Mouse (Mus musculus) neural tube, embryonic 12.5 days (tissue): ENCODE measurements around the gene Setd4. TPM values are rescaled to one million over a fixed set of nuclear protein-coding genes. Genes with fewer than 3 reads are reported as not detected.

ENCODE experiments used
- ATAC-seq: fragments of 200-750 bp; cut with Nextera tagmentation; 2 replicates; pipeline ENCODE4 v1.8.0; 2017; ENCODE audit warnings: low read depth, mild to moderate bottlenecking, moderate TSS enrichment, moderate library complexity; ENCODE audit not compliant: low FRiP score
- H3K27ac ChIP-seq: fragments of 300-500 bp; sonication (generic); 2 replicates; pipeline ENCODE4 v1.5.1; 2016
- H3K27me3 ChIP-seq: fragments of 300-500 bp; sonication (generic); replicated peaks from 2 replicates; pipeline ENCODE4 v1.6.1; 2016; ENCODE audit warnings: mild to moderate bottlenecking
- H3K36me3 ChIP-seq: fragments of 300-500 bp; sonication (generic); 2 replicates; pipeline ENCODE4 v1.6.1; 2016; ENCODE audit warnings: mild to moderate bottlenecking
- H3K4me1 ChIP-seq: fragments of 300-500 bp; sonication (generic); 2 replicates; pipeline ENCODE4 v1.6.1; 2016
- H3K4me2 ChIP-seq: fragments of 300-500 bp; sonication (generic); replicated peaks from 2 replicates; pipeline ENCODE4 v1.6.1; 2016; ENCODE audit warnings: mild to moderate bottlenecking
- H3K4me3 ChIP-seq: fragments of 300-500 bp; sonication (generic); 2 replicates; pipeline ENCODE4 v1.5.1; 2016
- H3K9ac ChIP-seq: fragments of 300-500 bp; sonication (generic); 2 replicates; pipeline ENCODE4 v1.6.1; 2016; ENCODE audit warnings: mild to moderate bottlenecking
- H3K9me3 ChIP-seq: fragments of 300-500 bp; sonication (generic); 2 replicates; pipeline ENCODE4 v1.6.1; 2016; ENCODE audit warnings: mild to moderate bottlenecking
- WGBS: fragments of 180-500 bp; shearing (Covaris S2); methylation state at CpG from one replicate; pipeline ENCODE4 v1.1.7; 2016; 5-methylcytosine and 5-hydroxymethylcytosine counted together
- polyA plus RNA-seq: library from polyadenylated mRNA; unstranded; fragments of >200 nt; fragmentation: Nextera tagmentation; extraction: Ambion mirVana; gene quantifications from 2 replicates; pipeline ENCODE4 v1.2.1, GENCODE M21; 2016

Setd4 gene
- polyA plus RNA-seq, 1 experiment from 2014 or later: 14.4 TPM

DNA sequence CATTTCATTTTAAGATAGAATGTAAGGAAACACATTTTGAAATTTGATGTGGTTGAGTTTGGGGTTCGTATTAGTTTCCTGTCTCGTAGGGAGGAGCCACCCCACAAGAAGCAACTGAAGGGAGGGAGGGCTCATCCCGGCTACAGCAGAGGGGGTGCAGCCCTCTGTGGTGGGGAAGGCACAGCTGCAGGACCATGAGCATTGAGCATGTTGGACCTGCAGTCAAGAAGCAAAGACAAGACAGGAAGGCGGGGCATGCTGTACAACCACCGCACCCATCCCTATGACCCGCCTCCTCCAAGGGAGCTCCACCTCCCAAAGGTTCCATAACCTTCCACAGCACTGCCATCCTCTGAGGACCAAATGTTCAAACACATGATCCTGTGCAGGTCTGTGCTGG, 31.5 kb downstream of the Setd4 start:
- Histone ChIP-seq H3K36me3 (no peaks in the 10 kb centered on the region), H3K4me1 (0 out of 2 replicates have a peak, but pooled peaks cover 3% of the 10 kb centered on the region), H3K27me3 (no peaks in the 10 kb centered on the region), H3K4me3 (no peak overlapping the region), H3K4me2 (no peak overlapping the region), H3K9me3 (no peaks in the 10 kb centered on the region), H3K27ac (no peak overlapping the region), H3K9ac (no peak overlapping the region)
- no peak for ATAC-seq
- 91% methylated on average over 6 of the region's 6 CpGs for WGBS

- WGBS: 10% methylated on average over 12 of the region's 12 CpGs
- Histone ChIP-seq H3K9ac (no peak overlapping the region), H3K4me1 (no peaks in the 10 kb centered on the region), H3K36me3 (no peaks in the 10 kb centered on the region), H3K4me3 (no peak overlapping the region), H3K27ac (no peak overlapping the region), H3K4me2 (peak overlapping the region; percentile 14; the same call in 1 of the 2 replicates), H3K9me3 (no peaks in the 10 kb centered on the region), H3K27me3 (no peaks in the 10 kb centered on the region)
- ATAC-seq: no peak
Observed at GRCm38 (mm10) chr16:93558499-93558898, 45.4 kb downstream of the Setd4 start.

DNA sequence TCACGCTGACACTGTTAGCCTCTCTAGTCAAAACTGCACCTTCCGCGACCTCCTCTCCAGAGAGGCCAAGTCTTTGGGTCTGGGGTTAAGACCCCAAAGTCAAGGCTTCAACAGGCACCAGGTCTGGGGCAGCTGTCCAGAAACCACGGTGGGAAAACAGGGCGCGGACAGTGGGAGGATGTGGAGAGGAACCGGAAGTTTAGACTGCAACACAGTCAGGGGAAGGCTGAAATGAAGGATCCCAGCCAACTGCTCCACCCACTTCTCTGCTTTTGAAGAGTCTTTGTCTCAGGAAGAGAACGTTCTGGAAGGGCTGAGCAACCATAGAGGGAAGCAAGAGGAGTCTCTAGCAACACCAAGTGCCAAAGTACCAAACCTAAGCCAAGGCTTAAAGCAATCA, 46.2 kb downstream of the Setd4 start:
- Histone ChIP-seq H3K36me3 (no peaks in the 10 kb centered on the region), H3K27ac (no peak overlapping the region), H3K4me2 (no peak overlapping the region), H3K9me3 (no peaks in the 10 kb centered on the region), H3K9ac (no peak overlapping the region), H3K4me3 (no peak overlapping the region), H3K4me1 (no peaks in the 10 kb centered on the region), H3K27me3 (no peaks in the 10 kb centered on the region)
- no peak for ATAC-seq
- WGBS: 74% methylated on average over 8 of the region's 8 CpGs

DNA sequence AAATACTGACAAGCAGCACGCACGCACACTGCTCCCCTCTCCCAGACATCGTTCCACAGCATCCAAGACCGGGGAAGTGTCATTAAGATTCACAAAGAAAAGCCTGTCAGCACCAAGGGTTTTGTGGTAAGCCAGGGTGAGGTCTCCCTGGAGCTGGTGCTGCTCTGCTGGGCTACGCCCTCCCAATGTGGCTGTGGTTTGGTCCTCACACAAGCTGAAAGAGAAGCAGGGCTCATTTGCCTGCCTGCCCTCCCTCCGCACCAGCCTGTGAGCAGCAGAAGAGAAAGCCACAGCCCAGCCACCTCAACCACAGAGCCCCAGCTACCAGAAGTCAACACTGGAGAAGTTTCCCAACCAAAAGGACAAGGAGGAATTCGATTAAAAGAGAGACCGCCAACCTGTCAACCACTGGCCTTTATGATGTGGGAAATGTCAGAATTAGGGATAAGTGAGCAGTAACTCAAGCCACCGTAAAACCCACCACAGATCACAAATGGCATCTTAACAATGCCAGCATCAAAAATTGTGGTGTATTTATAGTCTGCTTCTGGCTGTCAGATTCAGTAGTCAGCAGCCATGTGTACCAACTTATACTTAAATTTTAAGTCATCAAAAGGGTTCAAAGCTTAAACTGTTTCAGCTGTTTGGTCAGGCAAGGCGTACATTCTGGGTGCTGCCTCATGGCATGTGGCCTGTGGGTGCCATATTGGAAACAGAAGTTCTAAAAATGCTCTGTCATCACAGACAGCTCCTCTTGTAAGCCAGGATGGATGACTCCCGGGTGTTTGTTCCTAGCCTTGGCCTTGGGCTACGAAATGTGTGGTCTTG, 51.0 kb downstream of the Setd4 start:
- Histone ChIP-seq H3K4me1 (no peaks in the 10 kb centered on the region), H3K27ac (no peak overlapping the region), H3K4me3 (no peak overlapping the region), H3K4me2 (no peak overlapping the region), H3K9me3 (no peaks in the 10 kb centered on the region), H3K9ac (no peak overlapping the region), H3K27me3 (no peaks in the 10 kb centered on the region), H3K36me3 (no peaks in the 10 kb centered on the region)
- ATAC-seq: no peak
- 87% methylated on average over 12 of the region's 12 CpGs for WGBS

DNA sequence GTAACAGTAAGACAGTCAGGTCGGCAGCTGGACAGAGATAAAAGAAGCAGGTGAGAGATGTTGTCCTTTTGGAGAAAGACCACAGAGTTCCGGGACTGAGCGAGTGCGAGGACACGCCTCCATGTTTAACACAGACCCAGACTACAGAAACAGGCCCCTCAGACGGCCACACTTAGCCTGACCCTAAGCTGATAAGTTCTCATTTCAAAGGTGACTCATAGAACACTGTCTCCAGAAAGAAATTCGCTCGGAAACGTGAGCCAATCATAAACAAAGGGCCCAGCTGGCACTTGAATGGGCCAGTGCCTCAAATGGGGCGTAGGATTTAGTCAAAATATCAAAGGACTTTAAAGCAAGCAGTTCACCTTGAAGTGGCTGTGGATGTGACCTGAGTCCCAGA, 54.6 kb downstream of the Setd4 start:
- Histone ChIP-seq H3K9ac (no peak overlapping the region), H3K9me3 (no peaks in the 10 kb centered on the region), H3K4me3 (no peak overlapping the region), H3K4me2 (no peak overlapping the region), H3K4me1 (no peaks in the 10 kb centered on the region), H3K27me3 (no peaks in the 10 kb centered on the region), H3K27ac (no peak overlapping the region), H3K36me3 (no peaks in the 10 kb centered on the region)
- WGBS: 58% methylated on average over 10 of the region's 10 CpGs
- no peak for ATAC-seq

DNA sequence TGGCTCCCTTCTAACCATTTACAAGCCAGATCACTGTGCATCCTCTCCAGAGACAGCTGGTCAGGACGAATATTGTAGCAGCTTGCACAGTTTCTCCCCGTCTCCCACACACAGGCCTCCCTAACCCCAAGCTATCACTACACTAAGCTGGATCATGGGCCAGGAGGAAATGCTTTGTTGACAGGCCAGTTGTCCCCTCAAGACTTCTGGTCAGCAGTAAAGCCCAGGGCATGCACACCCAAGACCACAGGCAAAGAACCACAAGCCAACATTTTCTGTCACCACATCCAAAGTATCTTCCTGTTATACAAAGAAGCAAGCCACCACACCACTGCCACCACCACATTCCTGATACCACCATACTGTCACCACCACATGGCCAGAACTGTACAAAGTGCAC, 55.8 kb downstream of the Setd4 start:
- no peaks in the 10 kb centered on the region for H3K27me3 ChIP-seq
- H3K9me3 ChIP-seq: no peaks in the 10 kb centered on the region
- no peak overlapping the region for H3K4me2 ChIP-seq
- no peak overlapping the region for H3K4me3 ChIP-seq
- no peak overlapping the region for H3K9ac ChIP-seq
- H3K4me1 ChIP-seq: no peaks in the 10 kb centered on the region
- no peak overlapping the region for H3K27ac ChIP-seq
- ATAC-seq: no peak
- H3K36me3 ChIP-seq: no peaks in the 10 kb centered on the region
- WGBS: 85% methylated on average over 2 of the region's 2 CpGs

- no peak overlapping the region for H3K27ac ChIP-seq
Observed at GRCm38 (mm10) chr16:93547122-93547521, 56.7 kb downstream of the Setd4 start.

GRCm38 (mm10) chr16:93546354-93546965, 57.4 kb downstream of the Setd4 start:
- Histone ChIP-seq H3K4me3 (no peak overlapping the region), H3K27me3 (no peaks in the 10 kb centered on the region), H3K27ac (no peak overlapping the region), H3K9me3 (no peaks in the 10 kb centered on the region), H3K36me3 (no peaks in the 10 kb centered on the region), H3K4me1 (no peaks in the 10 kb centered on the region), H3K4me2 (no peak overlapping the region), H3K9ac (no peak overlapping the region)
- ATAC-seq: no peak
- WGBS: 70% methylated on average over 12 of the region's 12 CpGs

More at GRCm38 (mm10) chr16:93547122-93547521, 56.7 kb downstream of the Setd4 start:
- H3K4me1 ChIP-seq: no peaks in the 10 kb centered on the region
- H3K4me3 ChIP-seq: no peak overlapping the region
- WGBS: 64% methylated on average over 3 of the region's 3 CpGs
- no peaks in the 10 kb centered on the region for H3K36me3 ChIP-seq
- ATAC-seq: no peak
- H3K9ac ChIP-seq: no peak overlapping the region
- no peak overlapping the region for H3K4me2 ChIP-seq
- no peaks in the 10 kb centered on the region for H3K9me3 ChIP-seq
- no peaks in the 10 kb centered on the region for H3K27me3 ChIP-seq

DNA sequence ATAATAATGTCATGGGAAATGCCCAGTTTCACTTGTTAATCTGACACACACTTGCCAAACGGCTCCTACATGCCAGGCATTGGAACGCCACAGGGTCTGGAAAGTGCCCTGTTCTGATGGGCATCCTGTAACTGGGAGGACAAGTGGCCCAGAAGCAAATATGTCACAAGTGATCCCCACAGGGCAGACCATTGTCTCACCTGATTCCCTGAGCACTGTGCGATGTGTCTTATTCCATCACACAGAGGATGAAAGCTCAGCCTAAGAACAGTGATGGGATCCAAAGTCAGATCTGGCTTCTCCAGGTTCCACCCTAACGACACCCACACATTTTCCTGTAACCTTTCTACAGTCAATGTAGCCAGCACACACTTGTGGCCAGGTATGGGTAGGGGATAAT, 58.9 kb downstream of the Setd4 start:
- Histone ChIP-seq H3K36me3 (no peaks in the 10 kb centered on the region), H3K4me2 (no peak overlapping the region), H3K9ac (no peak overlapping the region), H3K4me1 (no peaks in the 10 kb centered on the region), H3K27ac (no peak overlapping the region), H3K9me3 (no peaks in the 10 kb centered on the region), H3K4me3 (no peak overlapping the region), H3K27me3 (no peaks in the 10 kb centered on the region)
- no peak for ATAC-seq
- WGBS: 90% methylated on average over 4 of the region's 4 CpGs

GRCm38 (mm10) chr16:93543704-93544103, 60.2 kb downstream of the Setd4 start:
- H3K27ac ChIP-seq: no peak overlapping the region
- 5% methylated on average over 8 of the region's 8 CpGs for WGBS
- H3K9ac ChIP-seq: no peak overlapping the region
- 0 out of 2 replicates have a peak, but pooled peaks have one; percentile 71 for ATAC-seq
- H3K27me3 ChIP-seq: no peaks in the 10 kb centered on the region
- H3K4me3 ChIP-seq: no peak overlapping the region
- no peak overlapping the region for H3K4me2 ChIP-seq
- no peaks in the 10 kb centered on the region for H3K36me3 ChIP-seq
- H3K9me3 ChIP-seq: no peaks in the 10 kb centered on the region
- H3K4me1 ChIP-seq: no peaks in the 10 kb centered on the region

DNA sequence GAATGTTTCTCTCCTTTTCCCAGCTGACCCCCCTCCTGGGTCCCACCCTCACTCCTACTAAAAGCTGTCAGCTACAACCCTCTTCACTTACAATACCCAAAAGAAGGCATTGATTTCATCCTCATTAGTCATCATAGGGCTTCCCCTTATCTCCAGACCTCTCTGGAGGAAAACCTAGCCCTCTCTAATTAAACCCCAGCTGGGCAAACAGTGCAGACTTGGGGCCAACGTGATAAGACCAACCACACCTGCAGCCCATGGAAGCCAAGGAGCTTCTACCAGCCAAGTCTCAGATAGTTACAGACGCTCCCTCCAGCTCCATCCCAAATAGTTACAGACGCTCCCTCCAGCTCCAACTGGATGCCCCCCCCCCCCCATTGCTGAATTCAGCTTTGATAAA, 64.0 kb downstream of the Setd4 start:
- 82% methylated on average over 3 of the region's 3 CpGs for WGBS

GRCm38 (mm10) chr16:93535151-93535853, 68.6 kb downstream of the Setd4 start:
- 80% methylated on average over 6 of the region's 6 CpGs for WGBS

More for the DNA sequence above, 64.0 kb downstream of the Setd4 start:
- Histone ChIP-seq H3K4me2 (no peak overlapping the region), H3K36me3 (no peaks in the 10 kb centered on the region), H3K4me1 (no peaks in the 10 kb centered on the region), H3K9me3 (no peaks in the 10 kb centered on the region), H3K4me3 (no peak overlapping the region), H3K9ac (no peak overlapping the region), H3K27me3 (no peaks in the 10 kb centered on the region), H3K27ac (no peak overlapping the region)
- no peak for ATAC-seq

More at GRCm38 (mm10) chr16:93535151-93535853, 68.6 kb downstream of the Setd4 start:
- Histone ChIP-seq H3K4me2 (no peak overlapping the region), H3K4me3 (no peak overlapping the region), H3K4me1 (no peaks in the 10 kb centered on the region), H3K9me3 (no peaks in the 10 kb centered on the region), H3K36me3 (no peaks in the 10 kb centered on the region), H3K9ac (no peak overlapping the region), H3K27ac (no peak overlapping the region), H3K27me3 (no peaks in the 10 kb centered on the region)
- no peak for ATAC-seq
